Mouse (Mus musculus) CH12.LX (cell line): Measurements from ENCODE around the gene Slc22a4. TPM values are rescaled to one million over a fixed set of nuclear protein-coding genes. Genes with fewer than 3 reads are reported as not detected.

ENCODE experiments used
- DNase-seq: peaks from one replicate; pipeline ENCODE4 v3.0.0-alpha.2; 2013; ENCODE audit errors: extremely low read depth
- H3K27ac ChIP-seq: 2 replicates; pipeline ENCODE4 v1.5.1; 2012; ENCODE audit warnings: low read depth, mild to moderate bottlenecking, control low read depth, moderate library complexity; ENCODE audit not compliant: insufficient read depth
- H3K27me3 ChIP-seq: replicated peaks from 2 replicates; pipeline ENCODE3; 2012; ENCODE audit warnings: inconsistent platforms
- H3K36me3 ChIP-seq, 2 experiments: replicated peaks in 1 of 2; 2 replicates each; pipeline versions ENCODE3 to v1.6.1; 2012; ENCODE audit warnings: inconsistent platforms in 1 of 2, low read length in 1 of 2, mild to moderate bottlenecking in 1 of 2, mixed read lengths in 1 of 2, moderate library complexity in 1 of 2; ENCODE audit not compliant: control insufficient read depth in 1 of 2, insufficient read depth in 1 of 2
- H3K4me1 ChIP-seq, 2 experiments: 2 replicates each; pipeline ENCODE4 v1.6.1; 2012; ENCODE audit warnings: inconsistent platforms in 1 of 2, moderate library complexity in 1 of 2; ENCODE audit not compliant: insufficient read depth in 2 of 2, control insufficient read depth in 1 of 2
- H3K4me2 ChIP-seq: 2 replicates; pipeline ENCODE4 v1.6.1; 2012; ENCODE audit warnings: low read depth, mild to moderate bottlenecking, control low read depth; ENCODE audit not compliant: poor library complexity, insufficient read depth, severe bottlenecking
- H3K4me3 ChIP-seq, 3 experiments: fragments of 150-350 bp in 1 of 3; sonication (generic) in 1 of 3; replicated peaks in 1 of 3; 2 replicates each; pipeline versions ENCODE3 to v1.5.1; 2011 to 2012; ENCODE audit warnings: low read depth in 2 of 3, low read length in 2 of 3, mild to moderate bottlenecking in 2 of 3, moderate library complexity in 2 of 3, control low read depth in 1 of 3, improper control_type of control experiment in 1 of 3, inconsistent platforms in 1 of 3, mixed read lengths in 1 of 3; ENCODE audit not compliant: poor library complexity in 1 of 3
- H3K79me2 ChIP-seq: replicated peaks from 2 replicates; pipeline ENCODE4 v1.6.1; 2012; ENCODE audit warnings: mild to moderate bottlenecking, moderate library complexity; ENCODE audit not compliant: control insufficient read depth, poor library complexity, insufficient read depth, severe bottlenecking; ENCODE audit errors: extremely low read depth
- H3K9ac ChIP-seq: 2 replicates; pipeline ENCODE4 v1.6.1; 2012; ENCODE audit warnings: low read depth, mild to moderate bottlenecking, control low read depth, moderate library complexity; ENCODE audit not compliant: insufficient read depth
- H3K9me3 ChIP-seq: replicated peaks from 2 replicates; pipeline ENCODE3; 2012; ENCODE audit warnings: low read length, inconsistent platforms, mixed read lengths
- CHD1 ChIP-seq: IDR thresholded peaks from 2 replicates; pipeline ENCODE4 v1.6.1; 2012; ENCODE audit warnings: low read depth, low read length, improper control_type of control experiment, inconsistent platforms
- ELF1 ChIP-seq: IDR thresholded peaks from 2 replicates; pipeline ENCODE4 v1.6.1; 2014; ENCODE audit warnings: low read depth, mild to moderate bottlenecking, inconsistent platforms, low read length, improper control_type of control experiment
- EP300 ChIP-seq: IDR thresholded peaks from 2 replicates; pipeline ENCODE4 v1.6.1; 2011; ENCODE audit warnings: low read length, improper control_type of control experiment
- ETS1 ChIP-seq: conservative IDR thresholded peaks from 2 replicates; pipeline ENCODE4 v1.6.1; 2012; ENCODE audit warnings: low read depth, mild to moderate bottlenecking, inconsistent platforms, low read length, improper control_type of control experiment, moderate library complexity
- GABPA ChIP-seq: IDR thresholded peaks from 2 replicates; pipeline ENCODE4 v1.6.1; 2012; ENCODE audit warnings: low read depth, low read length, improper control_type of control experiment, inconsistent platforms; ENCODE audit not compliant: insufficient replicate concordance
- HCFC1 ChIP-seq: IDR thresholded peaks from 2 replicates; pipeline ENCODE4 v1.6.1; 2012; ENCODE audit warnings: low read depth, mild to moderate bottlenecking, inconsistent platforms, low read length, improper control_type of control experiment
- IRF4 ChIP-seq: IDR thresholded peaks from 2 replicates; pipeline ENCODE4 v1.6.1; 2014; ENCODE audit warnings: low read depth, mild to moderate bottlenecking, inconsistent platforms, low read length, improper control_type of control experiment
- JUN ChIP-seq: IDR thresholded peaks from 2 replicates; pipeline ENCODE4 v1.6.1; 2011; ENCODE audit warnings: low read depth, mild to moderate bottlenecking, low read length, improper control_type of control experiment, moderate library complexity; ENCODE audit not compliant: insufficient read depth
- MAFK ChIP-seq: IDR thresholded peaks from 2 replicates; pipeline ENCODE4 v1.6.1; 2011; ENCODE audit warnings: low read length, improper control_type of control experiment; ENCODE audit not compliant: insufficient replicate concordance
- MAZ ChIP-seq: IDR thresholded peaks from 2 replicates; pipeline ENCODE4 v1.6.1; 2012; ENCODE audit warnings: low read depth, mild to moderate bottlenecking, inconsistent platforms, low read length, improper control_type of control experiment, moderate library complexity
- MXI1 ChIP-seq: IDR thresholded peaks from 2 replicates; pipeline ENCODE4 v1.6.1; 2011; ENCODE audit warnings: mild to moderate bottlenecking, low read depth, low read length, improper control_type of control experiment
- NRF1 ChIP-seq: IDR thresholded peaks from 2 replicates; pipeline ENCODE4 v1.6.1; 2014; ENCODE audit warnings: low read depth, mild to moderate bottlenecking, inconsistent platforms, low read length, improper control_type of control experiment, moderate library complexity
- PAX5 ChIP-seq: IDR thresholded peaks from 2 replicates; pipeline ENCODE4 v1.6.1; 2012; ENCODE audit warnings: low read length, inconsistent platforms, mixed read lengths
- POLR2A ChIP-seq: IDR thresholded peaks from 2 replicates; pipeline ENCODE4 v1.6.1; 2011; ENCODE audit warnings: low read depth, mild to moderate bottlenecking, improper control_type of control experiment, low read length
- POLR2AphosphoS2 ChIP-seq: IDR thresholded peaks from 2 replicates; pipeline ENCODE4 v1.6.1; 2011; ENCODE audit warnings: low read depth, low read length, improper control_type of control experiment
- SIN3A ChIP-seq: IDR thresholded peaks from 2 replicates; pipeline ENCODE4 v1.6.1; 2012; ENCODE audit warnings: low read length, improper control_type of control experiment, inconsistent platforms
- TBP ChIP-seq: conservative IDR thresholded peaks from 2 replicates; pipeline ENCODE4 v1.6.1; 2011; ENCODE audit warnings: low read depth, low read length, improper control_type of control experiment
- UBTF ChIP-seq: IDR thresholded peaks from 2 replicates; pipeline ENCODE4 v1.6.1; 2012; ENCODE audit warnings: low read depth, mild to moderate bottlenecking, inconsistent platforms, low read length, improper control_type of control experiment, moderate library complexity
- USF1 ChIP-seq: IDR thresholded peaks from 2 replicates; pipeline ENCODE4 v1.6.1; 2014; ENCODE audit warnings: low read depth, mild to moderate bottlenecking, inconsistent platforms, low read length, improper control_type of control experiment
- ZC3H11A ChIP-seq: IDR thresholded peaks from 2 replicates; pipeline ENCODE4 v1.6.1; 2012; ENCODE audit warnings: low read depth, mild to moderate bottlenecking, inconsistent platforms, low read length, improper control_type of control experiment
- ZNF384 ChIP-seq: IDR thresholded peaks from 2 replicates; pipeline ENCODE4 v1.6.1; 2012; ENCODE audit warnings: low read depth, low read length, improper control_type of control experiment, inconsistent platforms
- dilution Hi-C: fragments of 300-500 bp; cut with MboI; formaldehyde crosslinking; loops from 2 replicates; pipeline ENCODE4 v1.14.3; 2020; ENCODE audit warnings: low sequenced_read_pairs; ENCODE audit not compliant: extremely low pct_unique_long_range_greater_than_20kb, extremely low pct_ligation_motif_present
- in situ Hi-C: fragments of 300-500 bp; cut with MboI; formaldehyde crosslinking; loops from 3 replicates; pipeline ENCODE4 v1.14.3; 2019; ENCODE audit warnings: low sequenced_read_pairs, low pct_ligation_motif_present, low pct_unique_long_range_greater_than_20kb, mixed read lengths
- polyA plus RNA-seq: library from polyadenylated mRNA; unstranded; fragments of >175 nt; gene quantifications from 2 replicates; pipeline ENCODE4 v1.2.1, GENCODE M21; 2012; ENCODE audit warnings: low read depth; ENCODE audit not compliant: insufficient read length
- total RNA-seq, 2 experiments: library from RNA; depleted of rRNA; stranded (reverse); fragments of 300-350 nt in 1 of 2; fragments of >200 nt in 1 of 2; gene quantifications; 2 replicates each; pipeline ENCODE4 v1.2.3; 2012 to 2014

Slc22a4 gene
- total and polyA plus RNA-seq, 3 experiments, result not detected

- TF ChIP-seq SIN3A, result no peak
- no peak for TF ChIP-seq IRF4
- TF ChIP-seq PAX5, result no peak
- TF ChIP-seq CHD1, result no peak
- TF ChIP-seq HCFC1, result no peak
- TF ChIP-seq MXI1, result no peak
- TF ChIP-seq ELF1, result no peak
- Histone ChIP-seq H3K27ac (no peak overlapping the region), H3K27me3 (no peaks in the 10 kb centered on the region), H3K4me2 (no peak overlapping the region), H3K9me3 (no peaks in the 10 kb centered on the region), H3K9ac (no peak overlapping the region), H3K36me3 (no peaks in the 10 kb centered on the region), H3K4me3 (no peak overlapping the region), H3K79me2 (no peaks in the 10 kb centered on the region), H3K4me1 (peaks cover 3 to 20% of the 10 kb centered on the region in 2 experiments)
- dilution Hi-C loops, result no loop called here
- in situ Hi-C loops, result no loop called here
- no peak for DNase-seq
Measured at GRCm38 (mm10) chr11:54066400-54066799, 38.5 kb upstream of the Slc22a4 start.

- Histone ChIP-seq H3K9ac (no peak overlapping the region), H3K27me3 (no peaks in the 10 kb centered on the region), H3K4me3 (no peak overlapping the region), H3K4me2 (no peak overlapping the region), H3K27ac (no peak overlapping the region), H3K79me2 (no peaks in the 10 kb centered on the region), H3K36me3 (no peaks in the 10 kb centered on the region), H3K4me1 (peaks cover 3 to 20% of the 10 kb centered on the region in 2 experiments), H3K9me3 (no peaks in the 10 kb centered on the region)
- dilution Hi-C loops, result no loop called here
- in situ Hi-C loops, result no loop called here
- TF ChIP-seq MAFK, result no peak
- no peak for DNase-seq
Measured at GRCm38 (mm10) chr11:54065915-54066178, 38.0 kb upstream of the Slc22a4 start.

- DNase-seq, result no peak
- Histone ChIP-seq H3K27me3 (no peaks in the 10 kb centered on the region), H3K4me2 (no peak overlapping the region), H3K79me2 (no peaks in the 10 kb centered on the region), H3K4me3 (no peak overlapping the region), H3K4me1 (peaks cover 3 to 20% of the 10 kb centered on the region in 2 experiments), H3K9ac (no peak overlapping the region), H3K36me3 (no peaks in the 10 kb centered on the region), H3K27ac (no peak overlapping the region), H3K9me3 (no peaks in the 10 kb centered on the region)
- in situ Hi-C loops (no loop called here), dilution Hi-C loops (no loop called here)
- TF ChIP-seq IRF4 (no peak), GABPA (no peak), ZNF384 (no peak), USF1 (no peak), POLR2A (no peak), POLR2AphosphoS2 (no peak), TBP (no peak), NRF1 (no peak), ETS1 (no peak), EP300 (no peak), SIN3A (no peak), ZC3H11A (no peak), JUN (no peak), UBTF (no peak), MAZ (no peak)
Measured at GRCm38 (mm10) chr11:54065106-54065914, 37.4 kb upstream of the Slc22a4 start.
